Mouse (Mus musculus) neural tube, embryonic 10.5 days (tissue): ENCODE results near the gene Shbg.

Source experiments
- DNase-seq: peaks from one replicate; pipeline ENCODE4 v3.0.0-alpha.2; 2017; ENCODE audit warnings: low spot score; ENCODE audit errors: extremely low spot score

Shbg gene

DNA sequence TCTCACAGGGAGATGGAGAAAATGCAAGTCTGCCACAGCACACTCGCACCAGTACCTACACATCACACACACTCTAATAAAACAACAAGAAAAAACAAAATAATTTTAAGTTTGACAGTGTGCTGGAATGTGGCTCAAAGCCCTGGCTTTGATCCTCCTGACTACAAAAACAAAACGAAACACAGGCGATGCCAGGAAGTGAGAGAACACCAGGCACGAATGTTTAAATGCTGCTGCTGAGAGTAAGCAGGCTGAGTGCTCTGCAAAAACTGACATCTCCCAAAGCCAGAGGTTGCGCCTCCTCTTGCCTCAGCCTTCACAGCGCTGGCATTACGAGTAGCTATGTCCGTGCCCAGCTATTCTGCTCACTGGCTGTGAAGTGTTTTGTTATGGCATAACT is 52.6 kb downstream of the Shbg start:
- DNase-seq = no peak
